Mouse (Mus musculus) retina, embryonic 14.5 days (tissue): ENCODE data around the gene Klhdc7b.

Source experiments
- DNase-seq: peaks from one replicate; pipeline ENCODE4 v3.0.0-alpha.2; 2015; ENCODE audit warnings: low spot score

The Klhdc7b gene

GRCm38 (mm10) chr15:89384617-89385016 is at the start of gene Klhdc7b:
Gene Klhdc7b, plus strand, starts transcription at chr15:89384917.
- DNase-seq: no peak

DNA sequence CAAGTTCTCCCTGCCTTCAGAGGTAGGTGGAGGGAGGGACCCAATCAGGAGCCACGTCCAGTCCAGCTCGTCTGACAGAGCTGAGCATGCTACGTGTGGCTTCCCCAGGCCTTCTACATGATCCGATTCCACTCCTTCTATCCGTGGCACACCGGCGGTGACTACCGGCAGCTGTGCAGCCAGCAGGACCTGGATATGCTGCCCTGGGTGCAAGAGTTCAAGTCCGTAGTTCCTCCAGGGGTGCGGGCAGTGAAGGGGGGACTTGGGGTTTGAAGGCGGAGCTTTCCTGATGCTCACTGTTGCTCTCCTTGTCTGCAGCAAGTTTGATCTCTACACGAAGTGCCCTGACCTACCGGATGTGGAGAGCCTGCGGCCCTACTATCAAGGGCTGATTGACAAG is 48.3 kb upstream of the Klhdc7b start:
- no peak for DNase-seq

- no peak for DNase-seq
Measured at GRCm38 (mm10) chr15:89339696-89340095, 45.0 kb upstream of the Klhdc7b start.

- no peak for DNase-seq
Measured at GRCm38 (mm10) chr15:89340136-89340535, 44.6 kb upstream of the Klhdc7b start.

DNA sequence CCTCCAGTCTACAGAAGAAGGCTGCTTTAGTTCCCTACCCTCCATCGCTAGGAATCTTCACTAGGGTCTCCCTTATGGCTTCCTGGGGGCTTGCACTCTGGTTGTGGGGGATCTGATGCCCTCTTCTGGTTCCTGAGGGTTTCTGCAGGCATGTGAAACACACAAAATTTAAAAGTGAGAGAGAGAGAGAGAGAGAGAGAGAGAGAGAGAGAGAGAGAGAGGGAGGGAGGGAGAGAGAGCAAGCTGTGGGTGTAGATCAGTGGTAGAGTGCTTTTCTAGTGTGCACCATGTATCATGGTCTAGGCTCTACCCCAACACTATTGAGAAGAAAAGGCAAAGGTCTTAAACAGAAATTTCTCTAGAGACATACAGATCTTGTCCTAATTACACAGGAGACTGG is 43.0 kb upstream of the Klhdc7b start:
- DNase-seq: no peak

DNA sequence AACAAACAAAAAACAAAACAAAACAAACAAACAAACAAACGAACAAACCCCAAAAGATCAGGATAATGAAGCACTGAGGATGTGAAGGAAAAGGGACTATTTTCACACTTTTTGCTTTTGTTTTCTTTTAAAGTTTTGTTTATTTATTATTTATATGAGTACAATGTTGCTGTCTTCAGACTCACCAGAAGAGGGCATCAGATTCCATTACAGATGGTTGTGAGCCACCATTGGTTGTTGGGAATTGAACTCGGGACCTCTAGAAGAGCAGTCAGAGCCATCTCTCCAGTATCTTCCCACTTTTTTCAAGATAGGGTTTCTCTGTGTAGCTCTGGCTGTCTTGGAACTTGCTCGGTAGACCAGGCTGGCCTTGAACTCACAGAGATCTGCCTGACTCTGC is 41.4 kb upstream of the Klhdc7b start:
- DNase-seq: no peak

GRCm38 (mm10) chr15:89350447-89350846 is 34.3 kb upstream of the Klhdc7b start:
- DNase-seq: no peak

DNA sequence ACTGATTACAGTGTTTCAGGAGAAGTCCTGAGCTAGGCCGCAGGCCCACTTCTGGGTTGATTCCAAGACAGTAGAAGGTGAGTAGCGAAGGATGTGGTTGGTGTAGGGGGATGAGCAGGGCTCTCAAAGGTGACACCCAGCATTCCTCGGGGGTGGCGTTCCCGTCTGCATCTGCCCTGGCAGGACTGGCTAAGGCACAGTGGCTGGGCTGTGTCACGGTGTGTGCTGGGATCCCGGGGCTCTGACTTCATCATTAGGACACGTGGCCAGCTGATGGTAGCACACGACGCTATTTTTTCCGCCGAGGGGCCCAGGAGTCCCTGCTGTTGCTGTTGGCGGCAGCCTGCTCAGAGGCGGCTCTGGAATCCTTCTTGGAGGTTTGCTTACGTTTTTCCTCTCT is 33.4 kb upstream of the Klhdc7b start:
- no peak for DNase-seq

GRCm38 (mm10) chr15:89352054-89352453 is 32.7 kb upstream of the Klhdc7b start:
- no peak for DNase-seq

DNA sequence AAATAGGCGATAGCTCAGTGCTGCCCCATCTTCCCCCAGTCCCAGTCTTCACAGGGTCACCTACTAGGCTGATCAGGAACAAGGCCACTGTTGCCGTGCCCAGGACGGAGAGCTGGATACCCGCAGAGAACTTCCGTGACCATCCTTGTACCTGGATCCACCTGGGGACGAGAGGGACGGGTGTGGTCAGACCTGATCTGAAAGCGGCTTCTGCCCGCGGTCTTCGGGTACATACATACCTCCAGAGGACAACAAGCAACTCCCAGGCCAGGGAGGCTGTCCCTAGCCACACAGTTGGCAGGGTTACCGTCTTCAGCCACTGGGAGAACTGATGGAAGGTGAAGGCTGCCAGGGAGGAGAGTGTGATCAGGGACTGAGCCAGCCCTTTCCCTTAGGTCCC is 31.9 kb upstream of the Klhdc7b start:
- no peak for DNase-seq

- DNase-seq: no peak
Measured at GRCm38 (mm10) chr15:89353837-89354236, 30.9 kb upstream of the Klhdc7b start.

GRCm38 (mm10) chr15:89354455-89354854 is 30.3 kb upstream of the Klhdc7b start:
- DNase-seq: no peak

DNA sequence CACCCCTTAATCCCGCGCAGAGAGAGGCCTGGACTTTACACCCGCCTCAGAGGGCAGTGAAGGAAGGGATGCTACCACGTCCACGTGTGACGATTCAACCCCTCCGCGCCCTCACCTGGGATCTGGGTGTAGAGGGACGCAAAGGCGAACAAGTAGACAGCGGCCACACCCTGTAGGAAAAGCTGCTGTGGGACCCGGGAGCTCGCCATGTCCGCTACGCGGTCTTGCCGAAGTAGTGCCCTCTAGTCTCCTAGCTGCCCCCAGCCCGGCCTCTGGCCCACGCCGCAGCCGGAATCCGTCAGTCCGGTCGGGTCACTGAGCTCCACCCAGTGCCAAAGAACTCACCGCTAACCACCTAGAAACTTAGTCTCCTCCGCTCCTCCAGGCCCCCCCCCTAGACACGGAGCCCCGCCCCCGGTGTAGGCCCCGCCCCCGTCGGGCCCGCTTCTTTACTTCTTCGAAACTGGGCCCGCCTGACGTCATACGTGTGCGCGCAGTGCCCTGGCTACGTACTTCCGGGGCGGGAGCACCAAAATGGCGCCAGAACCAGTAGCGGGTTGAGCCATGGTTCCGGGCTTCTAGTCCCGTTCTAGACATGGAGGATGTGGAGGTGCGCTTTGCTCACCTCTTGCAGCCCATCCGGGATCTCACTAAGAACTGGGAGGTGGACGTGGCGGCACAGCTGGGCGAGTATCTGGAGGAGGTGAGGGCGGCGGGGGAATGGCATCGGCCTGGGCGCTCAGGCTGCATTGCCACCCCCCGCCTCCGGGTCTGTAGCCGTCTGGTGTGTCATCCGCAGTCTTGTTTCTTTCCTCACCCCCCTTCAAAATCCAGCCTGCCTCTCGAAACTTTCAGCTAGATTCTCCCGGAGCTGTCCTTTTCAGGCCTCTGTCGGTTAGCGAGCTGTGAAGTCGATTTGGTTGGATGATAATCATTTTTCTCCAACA is 29.2 kb upstream of the Klhdc7b start, which contains the start of the genes Lmf2 and Ncaph2:
Lmf2 (minus strand) TSS at position 419 of the 947 bp plus-strand sequence.
Ncaph2 (plus strand) TSS at position 479 of the 947 bp plus-strand sequence.
- peak; percentile 98 for DNase-seq

GRCm38 (mm10) chr15:89356372-89356771 is 28.3 kb upstream of the Klhdc7b start:
- DNase-seq: peak; percentile 91

- DNase-seq: no peak
Measured at GRCm38 (mm10) chr15:89358784-89359183, 25.9 kb upstream of the Klhdc7b start.

- DNase-seq: no peak
Measured at GRCm38 (mm10) chr15:89363051-89363450, 21.7 kb upstream of the Klhdc7b start.

DNA sequence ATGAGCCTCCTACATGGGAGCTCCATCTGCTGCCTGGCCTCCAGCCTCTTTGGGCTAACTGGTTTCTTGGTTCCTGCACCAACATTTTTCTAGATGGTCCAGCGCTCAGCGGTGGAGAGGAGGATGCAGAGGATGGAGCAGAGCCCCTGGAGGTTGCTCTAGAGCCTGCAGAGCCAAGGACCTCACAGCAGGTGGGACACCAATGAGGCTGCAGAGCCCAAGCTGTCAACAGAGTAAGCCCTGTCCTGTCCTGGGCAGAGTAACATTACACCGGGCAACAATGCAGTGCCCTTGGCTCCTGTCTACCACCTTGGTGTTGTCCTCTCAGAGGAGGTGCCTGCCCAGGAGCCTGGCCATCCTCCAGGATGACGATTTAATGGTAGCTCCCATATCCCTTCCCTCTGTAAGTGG is 19.6 kb upstream of the Klhdc7b start:
- DNase-seq: no peak

- no peak for DNase-seq
Measured at GRCm38 (mm10) chr15:89372068-89372467, 12.6 kb upstream of the Klhdc7b start.

- no peak for DNase-seq
Measured at GRCm38 (mm10) chr15:89372536-89372935, 12.2 kb upstream of the Klhdc7b start.

DNA sequence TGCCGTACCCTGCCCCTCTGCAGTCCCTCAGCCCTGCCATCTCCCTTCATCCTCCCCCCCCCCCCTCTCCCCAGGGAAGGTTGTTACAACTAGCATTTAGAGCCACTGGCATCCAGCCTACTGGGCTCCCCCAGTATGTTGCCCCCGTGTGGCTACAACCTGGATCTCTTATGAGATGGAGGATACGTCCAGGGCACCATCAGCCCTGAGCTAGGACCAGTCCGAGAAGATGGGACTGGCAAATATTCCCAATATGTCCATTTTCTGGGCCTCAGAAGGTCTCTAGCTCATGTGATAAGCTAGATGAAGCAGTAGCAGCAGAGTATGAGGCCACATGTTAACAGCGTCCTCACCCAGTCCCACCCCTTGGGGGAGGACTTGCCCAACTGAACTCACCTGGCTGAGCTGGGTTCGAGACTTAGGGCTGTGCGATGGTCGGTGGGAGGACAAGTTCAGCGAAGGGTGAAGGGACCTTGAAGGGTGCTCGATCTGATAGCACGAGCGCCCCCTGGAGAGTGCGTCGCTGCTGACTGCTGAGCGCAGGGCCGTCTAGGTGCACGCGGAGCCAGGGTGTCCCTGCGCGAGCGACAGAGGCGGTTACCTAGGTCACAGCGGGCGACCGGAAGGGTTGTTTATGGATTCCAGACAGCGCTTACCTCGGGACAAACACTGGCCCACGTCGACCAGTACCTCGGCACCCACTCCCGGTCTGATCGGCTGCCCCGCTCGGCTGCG is 11.5 kb upstream of the Klhdc7b start:
- peak; percentile 84 for DNase-seq

GRCm38 (mm10) chr15:89373762-89374248 is 10.9 kb upstream of the Klhdc7b start, which contains the start of gene Sco2:
Gene Sco2, minus strand, starts transcription at chr15:89373846.
- DNase-seq: peak; percentile 94

DNA sequence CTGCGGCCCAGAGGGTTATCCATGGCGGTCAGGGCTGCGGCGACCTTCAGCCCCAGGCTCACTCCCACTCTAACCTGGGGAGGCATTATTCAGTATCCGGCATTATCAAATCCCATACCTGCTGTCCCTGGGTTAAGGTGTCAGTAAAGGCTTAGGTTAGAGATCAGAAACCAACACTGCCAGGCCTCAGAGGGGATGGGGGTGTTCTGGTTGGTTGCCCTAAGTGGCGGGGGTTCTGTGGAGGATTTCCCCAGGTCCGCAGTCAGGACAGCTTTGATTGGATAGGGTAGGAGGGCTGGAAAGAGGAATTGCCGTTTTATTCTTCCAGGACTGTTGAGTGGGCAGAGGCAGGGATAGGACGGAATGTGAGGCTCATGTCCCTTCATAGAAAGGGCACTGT is 10.4 kb upstream of the Klhdc7b start:
- DNase-seq: no peak
